Mouse (Mus musculus) fibroblast of lung, adult 2 months (primary cell): ENCODE data around the gene Slit3.

Experiments
- DNase-seq: peaks from one replicate; pipeline ENCODE4 v3.0.0-alpha.2; 2011; ENCODE audit warnings: low read depth

The Slit3 gene

GRCm38 (mm10) chr11:35198537-35199088 lies 77.6 kb downstream of the Slit3 start:
- DNase-seq = no peak

GRCm38 (mm10) chr11:35202332-35202731 lies 81.3 kb downstream of the Slit3 start:
- no peak for DNase-seq

- no peak for DNase-seq
Measured at GRCm38 (mm10) chr11:35203673-35204072, 82.6 kb downstream of the Slit3 start.

- DNase-seq = no peak
Measured at GRCm38 (mm10) chr11:35204084-35204483, 83.1 kb downstream of the Slit3 start.

- DNase-seq = no peak
Measured at GRCm38 (mm10) chr11:35210728-35211682, 90.0 kb downstream of the Slit3 start.

- no peak for DNase-seq
Measured at GRCm38 (mm10) chr11:35224025-35224424, 103.0 kb downstream of the Slit3 start.

GRCm38 (mm10) chr11:35231361-35232090 lies 110.5 kb downstream of the Slit3 start:
- peak; percentile 21 for DNase-seq

- DNase-seq = no peak
Measured at GRCm38 (mm10) chr11:35232321-35232720, 111.3 kb downstream of the Slit3 start.

- DNase-seq = no peak
Measured at GRCm38 (mm10) chr11:35241379-35241778, 120.4 kb downstream of the Slit3 start.

- no peak for DNase-seq
Measured at GRCm38 (mm10) chr11:35243597-35243996, 122.6 kb downstream of the Slit3 start.

- DNase-seq = no peak
Measured at GRCm38 (mm10) chr11:35244526-35244925, 123.5 kb downstream of the Slit3 start.

- no peak for DNase-seq
Measured at GRCm38 (mm10) chr11:35246623-35247022, 125.6 kb downstream of the Slit3 start.

- DNase-seq = no peak
Measured at GRCm38 (mm10) chr11:35248088-35248487, 127.1 kb downstream of the Slit3 start.

GRCm38 (mm10) chr11:35250871-35251418 lies 129.9 kb downstream of the Slit3 start:
- DNase-seq = no peak

GRCm38 (mm10) chr11:35251910-35252309 lies 130.9 kb downstream of the Slit3 start:
- DNase-seq = peak; percentile 56

- DNase-seq = no peak
Measured at GRCm38 (mm10) chr11:35257351-35257750, 136.3 kb downstream of the Slit3 start.

GRCm38 (mm10) chr11:35261562-35262087 lies 140.6 kb downstream of the Slit3 start:
- no peak for DNase-seq

GRCm38 (mm10) chr11:35262289-35262941 lies 141.4 kb downstream of the Slit3 start:
- DNase-seq = peak; percentile 58

GRCm38 (mm10) chr11:35264749-35265148 lies 143.7 kb downstream of the Slit3 start:
- no peak for DNase-seq

GRCm38 (mm10) chr11:35270396-35270795 lies 149.4 kb downstream of the Slit3 start:
- DNase-seq = no peak

GRCm38 (mm10) chr11:35273416-35273815 lies 152.4 kb downstream of the Slit3 start:
- no peak for DNase-seq

GRCm38 (mm10) chr11:35274036-35274435 lies 153.0 kb downstream of the Slit3 start:
- no peak for DNase-seq
